Mouse (Mus musculus) myocyte (in vitro differentiated cells): ENCODE measurements around the gene 2210017I01Rik.

Experiments used
- TCF12 ChIP-seq: IDR thresholded peaks from one replicate; pipeline ENCODE4 v1.6.1; 2011; ENCODE audit warnings: mild to moderate bottlenecking, control low read depth; ENCODE audit not compliant: poor library complexity, insufficient read depth, severe bottlenecking
- USF1 ChIP-seq: IDR thresholded peaks from one replicate; pipeline ENCODE4 v1.6.1; 2011; ENCODE audit warnings: low read depth, mild to moderate bottlenecking, control low read depth, moderate library complexity

GRCm38 (mm10) chr3:92637745-92638652, 30.7 kb upstream of the 2210017I01Rik start:
- no peak for TF ChIP-seq TCF12
- TF ChIP-seq USF1: no peak
